Mouse (Mus musculus) kidney, embryonic 15.5 days (tissue): ENCODE measurements around the gene Tent2. TPM values are rescaled to one million over a fixed set of nuclear protein-coding genes. Genes with fewer than 3 reads are reported as not detected.

ENCODE experiments used
- ATAC-seq: fragments of 200-750 bp; cut with Nextera tagmentation; replicated peaks from 2 replicates; pipeline ENCODE4 v1.8.0; 2017; ENCODE audit warnings: moderate TSS enrichment; ENCODE audit not compliant: low FRiP score
- H3K27ac ChIP-seq: fragments of 300-500 bp; sonication (generic); 2 replicates; pipeline ENCODE4 v1.5.1; 2015; ENCODE audit warnings: mild to moderate bottlenecking, inconsistent platforms
- H3K27me3 ChIP-seq: fragments of 300-500 bp; sonication (generic); 2 replicates; pipeline ENCODE4 v1.6.1; 2015; ENCODE audit warnings: inconsistent platforms
- H3K36me3 ChIP-seq: fragments of 300-500 bp; sonication (generic); 2 replicates; pipeline ENCODE4 v1.6.1; 2015; ENCODE audit warnings: inconsistent platforms
- H3K4me1 ChIP-seq: fragments of 300-500 bp; sonication (generic); 2 replicates; pipeline ENCODE4 v1.6.1; 2015; ENCODE audit warnings: inconsistent platforms
- H3K4me2 ChIP-seq: fragments of 300-500 bp; sonication (generic); 2 replicates; pipeline ENCODE4 v1.6.1; 2015; ENCODE audit warnings: moderate library complexity, mild to moderate bottlenecking, inconsistent platforms
- H3K4me3 ChIP-seq: fragments of 300-500 bp; sonication (generic); replicated peaks from 2 replicates; pipeline ENCODE4 v1.5.1; 2015; ENCODE audit warnings: mild to moderate bottlenecking, inconsistent platforms
- H3K9ac ChIP-seq: fragments of 300-500 bp; sonication (generic); 2 replicates; pipeline ENCODE4 v1.6.1; 2015; ENCODE audit warnings: mild to moderate bottlenecking, inconsistent platforms
- H3K9me3 ChIP-seq: fragments of 300-500 bp; sonication (generic); replicated peaks from 2 replicates; pipeline ENCODE4 v1.6.1; 2016; ENCODE audit warnings: inconsistent platforms
- WGBS: fragments of 180-500 bp; shearing (Covaris S2); methylation state at CpG from one replicate; pipeline ENCODE4 v1.1.7; 2015; ENCODE audit warnings: mixed read lengths; 5-methylcytosine and 5-hydroxymethylcytosine counted together
- polyA plus RNA-seq: library from polyadenylated mRNA; unstranded; fragments of >200 nt; fragmentation: Nextera tagmentation; extraction: Ambion mirVana; gene quantifications from 2 replicates; pipeline ENCODE4 v1.2.1, GENCODE M21; 2015

The Tent2 gene
- polyA plus RNA-seq, result 60.0 and 68.7 TPM in 2 replicates

DNA sequence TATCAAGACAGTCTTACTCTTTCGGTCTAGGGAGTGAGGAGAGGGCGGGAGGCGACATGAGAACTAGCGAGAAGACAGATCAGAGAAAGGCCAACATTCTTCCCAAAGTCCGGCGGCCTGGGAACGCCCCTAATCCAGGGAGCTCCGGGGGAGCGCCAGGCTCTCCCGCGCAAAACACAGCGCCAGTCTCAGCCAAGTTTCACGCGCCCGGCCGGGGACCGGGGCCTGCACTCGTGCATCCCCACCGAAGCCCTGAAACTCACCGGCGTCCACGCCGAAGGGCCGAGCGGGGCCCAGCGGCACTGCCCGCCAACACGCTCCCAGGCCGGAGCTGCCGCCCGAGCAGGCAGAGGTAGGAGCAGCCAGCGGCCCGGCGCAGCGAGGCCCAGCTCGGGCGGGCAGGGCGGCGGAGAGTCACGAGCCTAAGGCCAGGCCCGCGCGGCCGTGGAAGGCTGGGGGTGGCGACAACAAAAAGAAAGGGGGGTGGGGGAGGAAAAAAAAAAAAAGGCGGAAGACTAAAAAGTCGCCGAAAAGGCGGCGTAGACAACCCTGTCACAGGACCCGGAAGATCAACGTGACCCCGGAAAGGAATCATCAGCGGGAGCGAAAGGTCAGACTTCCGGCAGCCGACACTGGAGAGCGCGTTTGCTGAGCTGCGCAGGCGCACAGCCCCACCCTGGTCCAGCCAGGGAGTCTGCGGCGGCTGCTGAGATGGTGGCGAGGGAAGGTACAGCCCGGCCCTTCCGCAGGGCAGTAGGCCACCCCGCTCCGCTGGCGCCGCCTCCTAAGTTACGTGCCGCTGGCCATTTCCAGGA is at the start of gene Tent2:
TSS of gene Tent2 (minus strand) at position 555 of the 815 bp plus-strand sequence.
- Histone ChIP-seq H3K4me3 (peak within 1 kb of the TSS; percentile 96), H3K27ac (peak within 1 kb of the TSS; percentile 99), H3K9me3 (no peaks in the 10 kb centered on the region), H3K36me3 (peaks cover 3% of the 10 kb centered on the region; the same call in 1 of the 2 replicates), H3K9ac (peak within 1 kb of the TSS; percentile 99), H3K4me2 (peak within 1 kb of the TSS; percentile 66), H3K4me1 (peaks cover 10% of the 10 kb centered on the region), H3K27me3 (no peaks in the 10 kb centered on the region)
- under 1% methylated on average over 71 of the region's 72 CpGs for WGBS
- peak; percentile 100 for ATAC-seq

DNA sequence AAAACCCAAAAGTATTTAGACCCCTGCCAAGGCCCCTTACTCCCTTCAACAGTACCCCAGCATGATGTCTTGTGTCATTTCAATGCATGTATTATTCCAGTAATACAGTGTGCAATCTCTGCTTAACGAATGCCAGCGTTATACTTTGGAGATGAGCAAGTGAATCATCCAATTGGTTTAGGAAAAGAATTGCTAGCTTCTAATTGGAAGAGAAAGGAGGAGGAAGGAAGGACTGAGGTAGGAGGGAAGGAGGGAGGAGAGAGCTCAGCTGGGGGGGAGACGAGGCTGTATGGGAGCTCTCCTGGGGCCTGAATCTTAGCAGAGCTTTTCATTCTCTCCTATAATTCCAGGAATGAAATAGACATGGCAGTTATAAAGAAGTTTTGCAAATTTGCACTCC is 49.0 kb upstream of the Tent2 start:
- no peaks in the 10 kb centered on the region for H3K4me1 ChIP-seq
- no peak overlapping the region for H3K4me2 ChIP-seq
- no peaks in the 10 kb centered on the region for H3K36me3 ChIP-seq
- no peak for ATAC-seq
- H3K27me3 ChIP-seq, result no peaks in the 10 kb centered on the region
- no peak overlapping the region for H3K4me3 ChIP-seq
- no peak overlapping the region for H3K9ac ChIP-seq
- no peaks in the 10 kb centered on the region for H3K9me3 ChIP-seq
- WGBS, result 79% methylated on average over 3 of the region's 3 CpGs
- H3K27ac ChIP-seq, result no peak overlapping the region

DNA sequence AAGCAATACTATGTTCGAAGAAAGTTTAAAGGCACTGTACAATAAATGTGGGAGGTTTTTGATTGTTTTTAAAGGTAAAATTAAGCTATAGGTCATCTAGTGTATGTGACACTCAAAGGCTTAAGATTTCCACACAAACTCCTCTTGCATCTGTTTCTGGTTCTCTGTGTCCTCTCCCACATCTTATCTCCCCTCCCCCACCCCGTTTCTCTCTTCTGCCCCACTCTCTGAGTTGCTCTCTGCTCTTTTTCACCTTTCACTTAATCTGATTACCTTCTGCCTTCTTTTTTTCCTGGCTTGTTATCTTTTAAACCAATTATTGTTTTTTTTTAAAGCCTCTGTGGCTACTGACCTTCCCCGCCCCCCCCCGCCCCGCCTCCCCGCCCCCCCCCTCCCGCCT is 47.4 kb upstream of the Tent2 start:
- ATAC-seq, result no peak
- Histone ChIP-seq H3K4me1 (no peaks in the 10 kb centered on the region), H3K9me3 (no peaks in the 10 kb centered on the region), H3K36me3 (no peaks in the 10 kb centered on the region), H3K27ac (no peak overlapping the region), H3K4me3 (no peak overlapping the region), H3K9ac (no peak overlapping the region), H3K27me3 (no peaks in the 10 kb centered on the region), H3K4me2 (no peak overlapping the region)
- WGBS, result 58% methylated on average over 2 of the region's 7 CpGs

DNA sequence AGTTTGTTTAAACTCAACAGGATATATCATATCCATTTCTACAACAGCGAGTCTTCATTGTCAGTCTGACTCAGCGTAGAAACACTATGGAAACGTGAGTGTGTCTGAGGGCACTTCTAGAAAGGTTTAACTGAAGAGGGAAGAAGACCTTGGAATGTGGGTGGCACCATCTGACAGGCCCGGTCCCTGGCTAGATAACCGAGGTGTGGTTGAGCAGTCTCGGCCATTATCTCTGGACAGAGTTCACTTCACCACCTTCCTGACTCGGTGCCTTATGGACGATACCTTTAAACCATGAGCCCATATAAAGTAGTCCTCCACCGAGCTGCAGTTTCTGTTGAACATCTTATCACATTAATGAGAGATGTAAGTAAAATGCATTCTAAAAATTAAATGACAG is 46.9 kb upstream of the Tent2 start:
- no peak for ATAC-seq
- Histone ChIP-seq H3K27ac (no peak overlapping the region), H3K9me3 (no peaks in the 10 kb centered on the region), H3K9ac (no peak overlapping the region), H3K4me1 (no peaks in the 10 kb centered on the region), H3K4me2 (no peak overlapping the region), H3K27me3 (no peaks in the 10 kb centered on the region), H3K4me3 (no peak overlapping the region), H3K36me3 (no peaks in the 10 kb centered on the region)
- WGBS, result 84% methylated on average over 9 of the region's 9 CpGs

DNA sequence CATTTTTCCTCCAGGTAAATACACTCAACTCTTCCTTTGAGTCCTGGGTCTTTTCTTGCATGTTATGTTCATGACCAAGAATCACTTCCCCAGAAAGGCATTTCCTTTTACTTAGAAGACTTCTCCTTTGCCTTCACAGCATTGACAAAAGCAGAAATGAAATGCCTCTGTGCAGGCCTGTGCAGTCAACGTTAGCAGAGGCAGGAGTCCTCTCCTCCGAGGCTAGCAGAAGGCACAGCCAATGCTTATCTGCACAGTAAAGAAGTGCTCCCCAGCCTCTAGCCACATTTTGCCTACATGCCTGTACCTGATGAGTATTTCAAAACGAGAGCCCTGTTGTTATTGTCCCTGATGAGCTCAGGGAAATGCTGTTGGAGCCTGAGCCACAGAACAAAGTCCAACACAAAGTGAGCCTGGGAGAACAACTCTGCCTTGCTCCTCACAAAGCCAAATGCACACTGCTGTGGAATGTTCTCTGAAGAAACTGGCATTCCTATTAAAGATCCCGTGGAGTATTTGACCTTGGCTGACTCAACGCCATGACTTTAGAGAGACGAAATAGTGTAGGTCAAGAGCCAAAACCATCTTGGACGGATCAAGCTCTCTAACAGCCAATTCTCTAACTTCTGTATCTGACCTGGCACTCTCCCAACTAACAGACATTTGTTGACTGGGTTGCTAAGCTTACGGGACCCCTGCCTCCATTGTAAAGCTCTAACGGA is 45.7 kb upstream of the Tent2 start:
- no peaks in the 10 kb centered on the region for H3K9me3 ChIP-seq
- no peaks in the 10 kb centered on the region for H3K27me3 ChIP-seq
- no peak for ATAC-seq
- no peak overlapping the region for H3K9ac ChIP-seq
- H3K27ac ChIP-seq, result 0 out of 2 replicates have a peak overlapping the region, but pooled peaks have one; percentile 4
- no peaks in the 10 kb centered on the region for H3K4me1 ChIP-seq
- no peaks in the 10 kb centered on the region for H3K36me3 ChIP-seq
- H3K4me2 ChIP-seq, result no peak overlapping the region
- H3K4me3 ChIP-seq, result no peak overlapping the region
- WGBS, result 69% methylated on average over 9 of the region's 9 CpGs

DNA sequence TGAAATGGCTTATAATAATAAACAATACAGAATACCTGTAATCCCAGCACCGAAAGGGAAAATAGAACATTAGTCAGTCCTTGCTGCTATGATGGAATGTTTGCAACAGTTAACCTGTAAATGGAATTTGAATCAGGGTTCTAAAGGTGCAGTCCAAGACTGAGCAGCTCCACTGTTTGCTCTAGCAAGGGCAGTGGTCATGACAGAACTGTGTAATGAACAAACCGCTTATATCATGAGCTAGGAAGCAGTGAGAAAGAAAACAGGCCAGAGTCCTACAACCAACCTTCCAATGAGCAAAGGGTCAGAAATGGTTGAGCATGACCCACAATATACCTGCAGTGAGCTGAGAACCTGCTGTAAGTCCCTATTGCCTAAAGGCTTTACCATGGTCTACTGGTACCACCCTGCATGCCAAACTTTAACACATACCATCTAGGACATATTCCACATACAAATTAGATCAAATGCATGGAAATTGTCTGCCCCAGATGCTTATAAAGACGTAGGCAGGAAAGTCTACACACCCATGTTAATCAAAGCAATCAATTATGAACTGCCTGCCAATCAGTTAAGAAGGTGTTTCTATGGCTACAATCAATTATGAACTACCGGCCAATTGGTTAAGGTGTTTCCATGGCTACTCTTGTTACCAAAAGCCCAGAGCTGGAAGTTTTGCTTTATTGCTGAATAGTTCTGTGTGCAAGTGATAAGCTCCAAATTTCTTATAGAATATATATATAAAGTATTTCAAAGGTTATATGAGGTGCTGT is 42.3 kb upstream of the Tent2 start:
- Histone ChIP-seq H3K9ac (no peak overlapping the region), H3K27ac (no peak overlapping the region), H3K4me3 (no peak overlapping the region), H3K4me1 (no peaks in the 10 kb centered on the region), H3K27me3 (no peaks in the 10 kb centered on the region), H3K4me2 (no peak overlapping the region), H3K36me3 (no peaks in the 10 kb centered on the region), H3K9me3 (no peaks in the 10 kb centered on the region)
- WGBS, result 88% methylated on average over 4 of the region's 4 CpGs
- no peak for ATAC-seq

DNA sequence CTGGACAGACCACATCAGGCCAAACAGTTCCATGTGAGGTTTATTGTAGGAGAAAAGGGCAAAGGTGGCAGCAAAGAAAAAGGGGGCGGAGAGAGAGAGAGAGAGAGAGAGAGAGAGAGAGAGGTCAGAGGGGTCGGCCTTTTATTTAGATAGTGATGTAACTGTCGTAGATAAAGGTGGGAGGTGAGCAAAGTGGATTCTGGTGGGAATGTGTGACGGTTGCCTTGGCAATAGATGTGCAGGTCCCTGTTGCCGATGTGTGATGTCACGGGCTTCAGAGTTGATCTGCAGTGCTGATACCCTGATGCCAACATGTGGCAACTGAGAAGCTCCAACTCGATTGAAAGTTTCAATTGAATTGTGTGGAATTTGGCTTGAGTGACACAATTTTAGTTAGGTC is 40.1 kb upstream of the Tent2 start:
- Histone ChIP-seq H3K27ac (no peak overlapping the region), H3K9me3 (no peaks in the 10 kb centered on the region), H3K36me3 (no peaks in the 10 kb centered on the region), H3K4me2 (no peak overlapping the region), H3K4me3 (no peak overlapping the region), H3K4me1 (no peaks in the 10 kb centered on the region), H3K9ac (no peak overlapping the region), H3K27me3 (no peaks in the 10 kb centered on the region)
- 74% methylated on average over 7 of the region's 7 CpGs for WGBS
- ATAC-seq, result no peak

DNA sequence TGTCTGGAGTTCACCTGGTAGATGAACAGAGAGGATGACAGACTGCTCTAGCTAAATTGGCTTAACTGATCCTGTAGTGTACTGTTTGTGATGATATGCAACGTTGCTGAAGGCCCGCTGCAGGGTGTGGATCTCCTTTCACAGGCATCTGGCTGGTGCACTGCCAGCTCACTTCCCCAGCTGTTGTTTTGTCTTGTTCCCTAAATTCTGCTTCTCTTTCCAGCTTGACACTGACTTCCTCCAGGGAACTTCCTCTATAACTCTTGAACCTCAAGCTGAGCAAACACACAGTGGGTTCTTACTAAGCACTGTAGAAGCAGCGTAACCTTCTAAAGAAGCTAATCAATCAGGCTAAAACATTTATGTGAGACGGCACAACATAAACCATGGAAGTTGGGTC is 38.8 kb upstream of the Tent2 start:
- Histone ChIP-seq H3K4me3 (no peak overlapping the region), H3K9ac (no peak overlapping the region), H3K4me2 (no peak overlapping the region), H3K27me3 (no peaks in the 10 kb centered on the region), H3K4me1 (no peaks in the 10 kb centered on the region), H3K36me3 (no peaks in the 10 kb centered on the region), H3K27ac (no peak overlapping the region), H3K9me3 (no peaks in the 10 kb centered on the region)
- ATAC-seq, result no peak
- 48% methylated on average over 4 of the region's 4 CpGs for WGBS

DNA sequence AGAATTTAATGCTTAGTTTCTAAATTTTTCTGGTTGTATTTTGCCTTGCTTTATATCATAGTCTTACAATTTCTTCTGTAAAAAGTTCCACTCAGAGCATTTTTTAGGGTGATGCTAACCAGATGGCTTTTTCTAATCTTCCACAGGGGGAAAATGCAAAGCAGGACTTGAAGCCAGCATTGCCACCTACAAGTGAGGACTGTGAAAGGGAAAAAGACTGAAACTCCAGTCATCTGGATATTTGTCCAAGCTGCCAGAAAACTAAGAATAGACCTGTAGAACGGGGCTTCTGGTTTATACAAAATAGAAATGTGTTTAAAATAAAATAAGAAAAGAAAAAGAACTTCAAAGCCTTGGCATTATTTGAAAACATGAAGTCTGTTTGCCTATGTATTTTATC is 19.6 kb upstream of the Tent2 start:
- no peak for ATAC-seq
- H3K9me3 ChIP-seq, result no peaks in the 10 kb centered on the region
- no peak overlapping the region for H3K4me3 ChIP-seq
- no peak overlapping the region for H3K4me2 ChIP-seq
- no peak overlapping the region for H3K27ac ChIP-seq
- H3K9ac ChIP-seq, result no peak overlapping the region
- no peaks in the 10 kb centered on the region for H3K36me3 ChIP-seq
- H3K27me3 ChIP-seq, result no peaks in the 10 kb centered on the region
- H3K4me1 ChIP-seq, result no peaks in the 10 kb centered on the region
- 80% methylated on average over 1 of the region's 1 CpGs for WGBS

DNA sequence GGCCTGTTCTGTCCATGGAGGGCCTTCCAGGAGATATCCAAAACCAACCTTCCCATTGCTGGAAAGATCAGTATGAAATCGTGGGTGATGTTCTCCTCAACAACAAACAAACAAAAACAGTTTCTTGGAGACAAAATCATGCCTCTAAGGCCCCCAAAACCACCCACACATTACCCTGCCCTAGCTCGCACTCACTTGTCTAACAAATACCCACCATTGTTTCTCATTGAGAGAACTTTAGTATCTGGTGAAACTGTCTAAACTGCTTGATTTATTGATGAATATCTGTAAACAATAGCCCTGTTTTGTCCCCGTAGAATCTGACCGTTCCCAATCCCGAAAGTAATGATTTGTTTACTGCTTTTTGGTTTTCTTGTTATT is 451 bp upstream of the Tent2 start:
- peak; percentile 22; the same call in 1 of the 2 replicates for ATAC-seq
- Histone ChIP-seq H3K9ac (0 out of 2 replicates have a peak overlapping the region, but pooled peaks have one; percentile 19), H3K27ac (peak overlapping the region; percentile 99), H3K4me1 (peaks cover 10% of the 10 kb centered on the region), H3K27me3 (no peaks in the 10 kb centered on the region), H3K36me3 (peaks cover 3% of the 10 kb centered on the region; the same call in 1 of the 2 replicates), H3K9me3 (no peaks in the 10 kb centered on the region), H3K4me2 (peak overlapping the region; percentile 66), H3K4me3 (peak overlapping the region; percentile 96)
- WGBS, result 70% methylated on average over 5 of the region's 5 CpGs

DNA sequence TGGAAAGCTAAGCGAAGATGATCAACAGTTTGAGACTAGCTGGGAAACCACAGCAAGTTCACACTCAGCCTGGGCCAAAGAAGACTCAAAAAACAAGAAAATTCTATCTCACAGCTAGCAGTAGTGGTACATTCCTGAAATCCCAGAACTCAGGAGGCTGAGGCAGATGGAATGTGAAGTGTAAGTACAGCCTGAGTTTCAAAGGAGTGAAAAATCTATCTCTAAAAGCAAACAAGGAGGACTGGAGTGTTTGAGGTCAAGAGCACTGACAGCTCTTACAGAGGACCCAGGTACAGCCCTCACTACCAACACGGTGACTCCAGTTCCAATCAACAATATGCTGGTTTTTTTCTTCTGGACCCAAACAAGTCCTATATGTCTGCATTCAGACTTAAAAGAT is 2.8 kb downstream of the Tent2 start:
- WGBS, result 67% methylated on average over 2 of the region's 2 CpGs
- peaks cover 9% of the 10 kb centered on the region; the same call in 1 of the 2 replicates for H3K36me3 ChIP-seq

More for the DNA sequence above, 2.8 kb downstream of the Tent2 start:
- Histone ChIP-seq H3K27me3 (no peaks in the 10 kb centered on the region), H3K4me2 (0 out of 2 replicates have a peak overlapping the region, but pooled peaks have one; percentile 12), H3K9me3 (no peaks in the 10 kb centered on the region), H3K27ac (peak overlapping the region; percentile 45; the same call in 1 of the 2 replicates), H3K4me1 (peaks cover 10% of the 10 kb centered on the region), H3K4me3 (no peak overlapping the region), H3K9ac (no peak overlapping the region)
- no peak for ATAC-seq
